Mouse (Mus musculus) midbrain, postnatal 0 days (tissue): Measurements from ENCODE around the gene Gm20388. TPM values are rescaled to one million over a fixed set of nuclear protein-coding genes. Genes with fewer than 3 reads are reported as not detected.

Source experiments
- ATAC-seq: fragments of 200-750 bp; cut with Nextera tagmentation; 2 replicates; pipeline ENCODE4 v1.8.0; 2017; ENCODE audit warnings: moderate number of reproducible peaks, mild to moderate bottlenecking, moderate TSS enrichment, moderate library complexity; ENCODE audit not compliant: low FRiP score
- DNase-seq: peaks from one replicate; pipeline ENCODE4 v3.0.0-alpha.2; 2015; ENCODE audit warnings: low spot score
- H3K27ac ChIP-seq: fragments of 300-500 bp; sonication (generic); 2 replicates; pipeline ENCODE4 v1.5.1; 2014; ENCODE audit warnings: low read depth, mild to moderate bottlenecking, low read length, mixed read lengths
- H3K27me3 ChIP-seq: fragments of 300-500 bp; sonication (generic); 2 replicates; pipeline ENCODE4 v1.6.1; 2014; ENCODE audit warnings: low read length, control low read depth, mixed read lengths; ENCODE audit not compliant: insufficient read depth
- H3K36me3 ChIP-seq: fragments of 300-500 bp; sonication (generic); 2 replicates; pipeline ENCODE4 v1.6.1; 2014; ENCODE audit warnings: low read length, control low read depth, mixed read lengths; ENCODE audit not compliant: insufficient read depth
- H3K4me1 ChIP-seq: fragments of 300-500 bp; sonication (generic); 2 replicates; pipeline ENCODE4 v1.6.1; 2014; ENCODE audit warnings: mild to moderate bottlenecking, control low read depth, antibody characterized with exemption, low read length, mixed read lengths; ENCODE audit not compliant: insufficient read depth
- H3K4me2 ChIP-seq: fragments of 300-500 bp; sonication (generic); 2 replicates; pipeline ENCODE4 v1.6.1; 2014; ENCODE audit warnings: low read depth, mild to moderate bottlenecking, low read length, mixed read lengths; ENCODE audit not compliant: poor library complexity, severe bottlenecking
- H3K4me3 ChIP-seq: fragments of 300-500 bp; sonication (generic); 2 replicates; pipeline ENCODE4 v1.5.1; 2014; ENCODE audit warnings: low read depth, mild to moderate bottlenecking, low read length, moderate library complexity
- H3K9ac ChIP-seq: fragments of 300-500 bp; sonication (generic); replicated peaks from 2 replicates; pipeline ENCODE4 v1.6.1; 2014; ENCODE audit warnings: mild to moderate bottlenecking, low read length, moderate library complexity, mixed read lengths; ENCODE audit not compliant: poor library complexity, severe bottlenecking
- H3K9me3 ChIP-seq: fragments of 300-500 bp; sonication (generic); 2 replicates; pipeline ENCODE4 v1.6.1; 2016; ENCODE audit warnings: low read length, control low read depth
- CTCF ChIP-seq: IDR thresholded peaks from 2 replicates; pipeline ENCODE4 v1.5.1; 2016; ENCODE audit warnings: antibody characterized with exemption, mild to moderate bottlenecking
- WGBS: fragments of 180-500 bp; shearing (Covaris S2); extraction: QIAGEN DNeasy Blood & Tissue Kit; methylation state at CpG from one replicate; pipeline ENCODE4 v1.1.7; 2014; 5-methylcytosine and 5-hydroxymethylcytosine counted together
- polyA plus RNA-seq: library from polyadenylated mRNA; unstranded; fragments of >200 nt; fragmentation: Nextera tagmentation; extraction: Ambion mirVana; gene quantifications from 2 replicates; pipeline ENCODE4 v1.2.1, GENCODE M21; 2015
- total RNA-seq: library from RNA; depleted of rRNA; stranded (reverse); fragments of >200 nt; gene quantifications from 2 replicates; pipeline ENCODE4 v1.2.3, GENCODE M21; 2014

Gm20388 gene
- total and polyA plus RNA-seq, 2 experiments from 2014 or later: 74.2 TPM; not detected in 1

GRCm38 (mm10) chr8:120571561-120571960 lies 660.9 kb downstream of the Gm20388 start:
- 76% methylated on average over 8 of the region's 8 CpGs for WGBS
- Histone ChIP-seq H3K4me3 (no peak overlapping the region), H3K9me3 (no peaks in the 10 kb centered on the region), H3K36me3 (peaks cover 85% of the 10 kb centered on the region), H3K4me2 (no peak overlapping the region), H3K27me3 (no peaks in the 10 kb centered on the region), H3K9ac (no peak overlapping the region), H3K4me1 (no peaks in the 10 kb centered on the region), H3K27ac (no peak overlapping the region)
- ATAC-seq (no peak), DNase-seq (no peak)
- no peak for TF ChIP-seq CTCF

- no peaks in the 10 kb centered on the region for H3K4me1 ChIP-seq
- no peaks in the 10 kb centered on the region for H3K27me3 ChIP-seq
- no peak overlapping the region for H3K4me2 ChIP-seq
- no peak overlapping the region for H3K27ac ChIP-seq
- peaks cover 85% of the 10 kb centered on the region for H3K36me3 ChIP-seq
- H3K9ac ChIP-seq: no peak overlapping the region
- TF ChIP-seq CTCF: no peak
- H3K9me3 ChIP-seq: no peaks in the 10 kb centered on the region
- ATAC-seq (no peak), DNase-seq (no peak)
- 80% methylated on average over 21 of the region's 21 CpGs for WGBS
- no peak overlapping the region for H3K4me3 ChIP-seq
Observed at GRCm38 (mm10) chr8:120572534-120572933, 661.9 kb downstream of the Gm20388 start.

- Histone ChIP-seq H3K9me3 (no peaks in the 10 kb centered on the region), H3K27me3 (no peaks in the 10 kb centered on the region), H3K27ac (no peak overlapping the region), H3K4me3 (no peak overlapping the region), H3K9ac (no peak overlapping the region), H3K4me2 (no peak overlapping the region), H3K36me3 (peaks cover 84% of the 10 kb centered on the region), H3K4me1 (no peaks in the 10 kb centered on the region)
- ATAC-seq: no peak
- no peak for TF ChIP-seq CTCF
- 65% methylated on average over 11 of the region's 11 CpGs for WGBS
- DNase-seq: no peak
Observed at GRCm38 (mm10) chr8:120573866-120574265, 663.2 kb downstream of the Gm20388 start.

GRCm38 (mm10) chr8:120574941-120575340 lies 664.3 kb downstream of the Gm20388 start:
- Histone ChIP-seq H3K4me1 (no peaks in the 10 kb centered on the region), H3K27me3 (no peaks in the 10 kb centered on the region), H3K4me2 (no peak overlapping the region), H3K36me3 (peaks cover 83% of the 10 kb centered on the region), H3K9me3 (no peaks in the 10 kb centered on the region), H3K4me3 (no peak overlapping the region), H3K9ac (no peak overlapping the region), H3K27ac (no peak overlapping the region)
- DNase-seq (no peak), ATAC-seq (no peak)
- 76% methylated on average over 19 of the region's 19 CpGs for WGBS
- TF ChIP-seq CTCF: no peak

- Histone ChIP-seq H3K36me3 (peaks cover 89% of the 10 kb centered on the region), H3K4me3 (no peak overlapping the region), H3K4me1 (no peaks in the 10 kb centered on the region), H3K9me3 (no peaks in the 10 kb centered on the region), H3K9ac (no peak overlapping the region), H3K27me3 (no peaks in the 10 kb centered on the region), H3K4me2 (no peak overlapping the region), H3K27ac (no peak overlapping the region)
- no peak for ATAC-seq
- WGBS: 63% methylated on average over 9 of the region's 9 CpGs
- TF ChIP-seq CTCF: no peak
- DNase-seq: no peak
Observed at GRCm38 (mm10) chr8:120575801-120576200, 665.2 kb downstream of the Gm20388 start.

GRCm38 (mm10) chr8:120577821-120578220 lies 667.2 kb downstream of the Gm20388 start:
- Histone ChIP-seq H3K9me3 (no peaks in the 10 kb centered on the region), H3K36me3 (peaks cover 76% of the 10 kb centered on the region), H3K27me3 (no peaks in the 10 kb centered on the region), H3K4me3 (no peak overlapping the region), H3K4me1 (no peaks in the 10 kb centered on the region), H3K9ac (no peak overlapping the region), H3K27ac (no peak overlapping the region), H3K4me2 (no peak overlapping the region)
- 79% methylated on average over 17 of the region's 17 CpGs for WGBS
- no peak for ATAC-seq
- TF ChIP-seq CTCF: peak; percentile 19; the same call in 1 of the 2 replicates
- DNase-seq: peak; percentile 40
